Mouse (Mus musculus) hindbrain, embryonic 14.5 days (tissue): ENCODE data around the gene Prkn. TPM values are rescaled to one million over a fixed set of nuclear protein-coding genes. Genes with fewer than 3 reads are reported as not detected.
A peak's percentile ranks its signal among the peaks of the same experiment; 100 is the strongest.

Source experiments
- ATAC-seq: fragments of 200-750 bp; cut with Nextera tagmentation; 2 replicates; pipeline ENCODE4 v1.8.0; 2017; ENCODE audit warnings: moderate number of reproducible peaks, mild to moderate bottlenecking, moderate TSS enrichment, moderate library complexity; ENCODE audit not compliant: low FRiP score
- DNase-seq: peaks from one replicate; pipeline ENCODE4 v3.0.0-alpha.2; 2015; ENCODE audit warnings: low spot score
- H3K27ac ChIP-seq: fragments of 300-500 bp; sonication (generic); 2 replicates; pipeline ENCODE4 v1.5.1; 2014; ENCODE audit warnings: mild to moderate bottlenecking, moderate library complexity
- H3K27me3 ChIP-seq: fragments of 300-500 bp; sonication (generic); 2 replicates; pipeline ENCODE4 v1.6.1; 2014; ENCODE audit warnings: mild to moderate bottlenecking, low read length, mixed read lengths; ENCODE audit not compliant: control insufficient read depth, insufficient read depth
- H3K36me3 ChIP-seq: fragments of 300-500 bp; sonication (generic); replicated peaks from 2 replicates; pipeline ENCODE4 v1.6.1; 2014; ENCODE audit not compliant: control insufficient read depth, insufficient read depth
- H3K4me1 ChIP-seq: fragments of 300-500 bp; sonication (generic); replicated peaks from 2 replicates; pipeline ENCODE4 v1.6.1; 2014; ENCODE audit warnings: antibody characterized with exemption, low read length, mixed read lengths; ENCODE audit not compliant: control insufficient read depth, insufficient read depth
- H3K4me2 ChIP-seq: fragments of 300-500 bp; sonication (generic); replicated peaks from 2 replicates; pipeline ENCODE4 v1.6.1; 2014; ENCODE audit warnings: mild to moderate bottlenecking, moderate library complexity
- H3K4me3 ChIP-seq: fragments of 300-500 bp; sonication (generic); replicated peaks from 2 replicates; pipeline ENCODE4 v1.5.1; 2014; ENCODE audit warnings: mild to moderate bottlenecking, low read length
- H3K9ac ChIP-seq: fragments of 300-500 bp; sonication (generic); 2 replicates; pipeline ENCODE4 v1.6.1; 2014
- H3K9me3 ChIP-seq: fragments of 300-500 bp; sonication (generic); 2 replicates; pipeline ENCODE4 v1.6.1; 2016; ENCODE audit warnings: low read length; ENCODE audit not compliant: control insufficient read depth
- WGBS: fragments of 180-500 bp; shearing (Covaris S2); extraction: QIAGEN DNeasy Blood & Tissue Kit; methylation state at CpG from one replicate; pipeline ENCODE4 v1.1.7; 2014; 5-methylcytosine and 5-hydroxymethylcytosine counted together
- polyA plus RNA-seq: library from polyadenylated mRNA; unstranded; fragments of >200 nt; fragmentation: Nextera tagmentation; extraction: Ambion mirVana; gene quantifications from 2 replicates; pipeline ENCODE4 v1.2.1, GENCODE M21; 2014

Prkn gene
- polyA plus RNA-seq, 1 experiment from 2014 or later = 4.4 TPM

- Histone ChIP-seq H3K4me1 (no peaks in the 10 kb centered on the region), H3K27ac (no peak overlapping the region), H3K9ac (no peak overlapping the region), H3K4me3 (no peak overlapping the region), H3K27me3 (no peaks in the 10 kb centered on the region), H3K4me2 (no peak overlapping the region), H3K9me3 (no peaks in the 10 kb centered on the region), H3K36me3 (no peaks in the 10 kb centered on the region)
- DNase-seq (no peak), ATAC-seq (no peak)
- WGBS = 89% methylated on average over 4 of the region's 4 CpGs
Observed at GRCm38 (mm10) chr17:11768345-11768744, 928.2 kb downstream of the Prkn start.

GRCm38 (mm10) chr17:11768971-11769370 lies 928.8 kb downstream of the Prkn start:
- Histone ChIP-seq H3K27me3 (no peaks in the 10 kb centered on the region), H3K4me3 (no peak overlapping the region), H3K4me2 (no peak overlapping the region), H3K9me3 (no peaks in the 10 kb centered on the region), H3K27ac (no peak overlapping the region), H3K9ac (no peak overlapping the region), H3K36me3 (no peaks in the 10 kb centered on the region), H3K4me1 (no peaks in the 10 kb centered on the region)
- ATAC-seq (no peak), DNase-seq (peak; percentile 36)
- WGBS = 77% methylated on average over 1 of the region's 1 CpGs

- no peak overlapping the region for H3K9ac ChIP-seq
- no peaks in the 10 kb centered on the region for H3K27me3 ChIP-seq
- no peaks in the 10 kb centered on the region for H3K9me3 ChIP-seq
- DNase-seq = no peak
- no peaks in the 10 kb centered on the region for H3K36me3 ChIP-seq
- no peaks in the 10 kb centered on the region for H3K4me1 ChIP-seq
- ATAC-seq = no peak
- 69% methylated on average over 3 of the region's 3 CpGs for WGBS
- H3K4me3 ChIP-seq = no peak overlapping the region
- no peak overlapping the region for H3K4me2 ChIP-seq
- H3K27ac ChIP-seq = no peak overlapping the region
Observed at GRCm38 (mm10) chr17:11769513-11769912, 929.3 kb downstream of the Prkn start.

DNA sequence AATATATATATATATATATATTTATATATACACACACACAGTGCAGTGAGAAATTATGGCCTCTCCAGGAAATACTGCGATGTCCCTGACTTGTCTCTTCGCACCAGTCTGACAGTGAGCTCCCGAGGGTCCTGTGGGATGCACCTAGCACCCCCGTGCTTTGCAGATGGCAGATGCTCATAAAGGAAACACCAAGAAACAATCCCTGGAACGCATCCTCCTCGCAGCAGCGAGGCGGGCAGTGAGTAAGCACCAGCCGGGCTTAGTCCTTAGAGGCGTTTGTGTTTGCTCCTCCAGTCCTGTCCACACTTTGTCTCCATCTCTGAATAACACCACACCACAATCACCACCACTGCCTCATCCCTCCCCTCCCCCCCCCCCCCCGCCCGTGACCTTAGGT lies 939.4 kb downstream of the Prkn start:
- H3K9me3 ChIP-seq = no peaks in the 10 kb centered on the region
- no peak overlapping the region for H3K27ac ChIP-seq
- H3K27me3 ChIP-seq = no peaks in the 10 kb centered on the region
- H3K4me3 ChIP-seq = no peak overlapping the region
- ATAC-seq (no peak), DNase-seq (no peak)
- no peak overlapping the region for H3K9ac ChIP-seq
- no peak overlapping the region for H3K4me2 ChIP-seq
- no peaks in the 10 kb centered on the region for H3K36me3 ChIP-seq
- 90% methylated on average over 10 of the region's 12 CpGs for WGBS
- H3K4me1 ChIP-seq = no peaks in the 10 kb centered on the region

- no peak overlapping the region for H3K9ac ChIP-seq
- no peak for DNase-seq
- H3K36me3 ChIP-seq = no peaks in the 10 kb centered on the region
- no peaks in the 10 kb centered on the region for H3K4me1 ChIP-seq
- no peak overlapping the region for H3K4me3 ChIP-seq
- H3K4me2 ChIP-seq = no peak overlapping the region
- no peak overlapping the region for H3K27ac ChIP-seq
- ATAC-seq = no peak
- no peaks in the 10 kb centered on the region for H3K9me3 ChIP-seq
- H3K27me3 ChIP-seq = no peaks in the 10 kb centered on the region
- WGBS = 66% methylated on average over 2 of the region's 2 CpGs
Observed at GRCm38 (mm10) chr17:11780005-11780404, 939.8 kb downstream of the Prkn start.

- Histone ChIP-seq H3K4me1 (no peaks in the 10 kb centered on the region), H3K9me3 (no peaks in the 10 kb centered on the region), H3K27me3 (no peaks in the 10 kb centered on the region), H3K4me3 (no peak overlapping the region), H3K27ac (no peak overlapping the region), H3K36me3 (no peaks in the 10 kb centered on the region), H3K9ac (no peak overlapping the region), H3K4me2 (no peak overlapping the region)
- ATAC-seq (no peak), DNase-seq (no peak)
- WGBS = 33% methylated on average over 12 of the region's 12 CpGs
Observed at GRCm38 (mm10) chr17:11780805-11781481, 940.8 kb downstream of the Prkn start.

GRCm38 (mm10) chr17:11788270-11788936 lies 948.2 kb downstream of the Prkn start:
- Histone ChIP-seq H3K27ac (no peak overlapping the region), H3K4me1 (no peaks in the 10 kb centered on the region), H3K9me3 (no peaks in the 10 kb centered on the region), H3K4me2 (no peak overlapping the region), H3K27me3 (no peaks in the 10 kb centered on the region), H3K4me3 (no peak overlapping the region), H3K9ac (no peak overlapping the region), H3K36me3 (no peaks in the 10 kb centered on the region)
- no peak for DNase-seq
- 93% methylated on average over 9 of the region's 9 CpGs for WGBS
- ATAC-seq = no peak

DNA sequence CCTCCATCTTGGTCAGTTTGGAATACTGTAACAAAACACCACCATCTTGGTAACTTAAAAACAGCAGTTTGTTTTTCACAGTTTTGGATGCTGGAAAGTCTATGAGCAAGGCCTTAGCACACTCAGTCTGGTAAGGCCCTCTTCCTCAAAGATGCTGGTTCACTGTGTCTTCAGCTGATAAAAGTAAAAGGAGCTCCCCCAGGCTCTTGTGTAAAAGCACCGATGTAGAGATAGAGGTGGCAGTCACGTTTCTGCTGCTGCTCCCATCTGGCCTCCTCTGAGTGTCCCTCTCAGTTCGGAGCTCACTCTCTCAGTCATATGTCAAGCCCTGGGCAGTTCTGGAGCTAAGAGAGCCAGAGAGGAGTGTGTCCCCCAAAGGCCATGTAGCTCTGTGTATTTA lies 955.8 kb downstream of the Prkn start:
- H3K27me3 ChIP-seq = no peaks in the 10 kb centered on the region
- no peak overlapping the region for H3K4me3 ChIP-seq
- no peaks in the 10 kb centered on the region for H3K9me3 ChIP-seq
- no peaks in the 10 kb centered on the region for H3K4me1 ChIP-seq
- ATAC-seq (no peak), DNase-seq (no peak)
- no peaks in the 10 kb centered on the region for H3K36me3 ChIP-seq
- no peak overlapping the region for H3K4me2 ChIP-seq
- H3K9ac ChIP-seq = no peak overlapping the region
- WGBS = 85% methylated on average over 3 of the region's 3 CpGs
- H3K27ac ChIP-seq = no peak overlapping the region

- WGBS = 84% methylated on average over 4 of the region's 4 CpGs
- H3K4me1 ChIP-seq = no peaks in the 10 kb centered on the region
Observed at GRCm38 (mm10) chr17:11801226-11801625, 961.0 kb downstream of the Prkn start.

More at GRCm38 (mm10) chr17:11801226-11801625, 961.0 kb downstream of the Prkn start:
- ATAC-seq (no peak), DNase-seq (no peak)
- H3K27me3 ChIP-seq = no peaks in the 10 kb centered on the region
- H3K36me3 ChIP-seq = no peaks in the 10 kb centered on the region
- no peaks in the 10 kb centered on the region for H3K9me3 ChIP-seq
- no peak overlapping the region for H3K27ac ChIP-seq
- H3K4me2 ChIP-seq = no peak overlapping the region
- H3K9ac ChIP-seq = no peak overlapping the region
- no peak overlapping the region for H3K4me3 ChIP-seq
